Mouse (Mus musculus): ENCODE measurements around the gene Pcdh9. TPM values are rescaled to one million over a fixed set of nuclear protein-coding genes. Genes with fewer than 3 reads are reported as not detected.

Pcdh9 gene
- polyA plus RNA-seq, 1 experiment from 2014 or later = 35.4 TPM

GRCm38 (mm10) chr14:93786234-93786633, 104.2 kb downstream of the Pcdh9 start:
- H3K9ac ChIP-seq (replicated peaks) = no peak overlapping the region
- no peaks in the 10 kb centered on the region for H3K27me3 ChIP-seq
- H3K9me3 ChIP-seq = no peaks in the 10 kb centered on the region
- 0 out of 2 replicates have a peak, but pooled peaks cover 2% of the 10 kb centered on the region for H3K4me1 ChIP-seq (replicated peaks)
- ATAC-seq (ENCODE audit: insufficient number of reproducible peaks, insufficient read depth, low FRiP score, low TSS enrichment, low read depth) = no peak
- 54% methylated on average over 4 of the region's 4 CpGs for WGBS
- no peak overlapping the region for H3K4me3 ChIP-seq (replicated peaks)
- H3K27ac ChIP-seq = no peak overlapping the region
- H3K4me2 ChIP-seq = no peak overlapping the region
- H3K36me3 ChIP-seq = no peaks in the 10 kb centered on the region

DNA sequence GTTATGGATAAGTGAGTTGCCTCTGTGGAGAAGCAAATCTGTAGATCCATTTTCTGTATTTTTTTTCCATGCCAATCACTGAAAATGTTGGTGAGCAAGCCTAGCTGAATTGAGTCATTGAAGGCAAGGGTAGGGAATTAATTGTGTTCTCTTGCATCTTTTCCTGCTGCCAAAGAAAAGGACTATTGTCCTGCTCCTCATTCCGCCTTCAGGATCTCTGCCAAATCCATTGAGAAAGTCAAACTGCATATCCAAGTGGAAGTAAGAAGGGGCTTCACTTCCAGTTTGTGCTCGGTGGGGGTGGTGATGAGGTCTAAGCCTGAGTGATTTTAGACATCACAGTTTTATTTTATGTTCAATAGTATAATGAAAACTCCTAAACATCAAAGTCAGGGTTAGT, 105.4 kb downstream of the Pcdh9 start:
- no peaks in the 10 kb centered on the region for H3K9me3 ChIP-seq
- WGBS = 70% methylated on average over 2 of the region's 2 CpGs
- ATAC-seq (ENCODE audit: insufficient number of reproducible peaks, insufficient read depth, low FRiP score, low TSS enrichment, low read depth) = no peak

DNA sequence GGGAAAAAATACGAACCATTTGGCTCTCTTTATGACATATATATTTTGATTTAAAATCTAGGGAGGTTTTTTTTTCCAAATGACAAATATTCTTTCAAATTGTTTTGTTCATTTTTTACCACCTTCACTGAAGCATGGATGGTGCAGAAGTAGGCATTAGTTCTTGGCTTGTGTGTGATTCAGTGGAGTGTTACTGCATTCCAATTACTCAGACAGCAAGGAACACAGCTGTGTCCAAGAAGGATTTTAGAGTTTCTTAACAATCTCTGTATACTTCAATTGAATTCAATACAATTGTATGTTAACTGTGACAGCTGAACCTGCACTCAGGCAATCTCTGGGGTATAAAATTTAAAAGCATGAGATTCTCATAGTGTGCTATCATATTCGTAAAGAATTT, 127.6 kb downstream of the Pcdh9 start:
- 80% methylated on average over 2 of the region's 2 CpGs for WGBS
- no peaks in the 10 kb centered on the region for H3K36me3 ChIP-seq

More for the DNA sequence above, 105.4 kb downstream of the Pcdh9 start:
- H3K27me3 ChIP-seq = no peaks in the 10 kb centered on the region
- H3K4me3 ChIP-seq (replicated peaks) = no peak overlapping the region
- no peak overlapping the region for H3K27ac ChIP-seq
- H3K4me1 ChIP-seq (replicated peaks) = 0 out of 2 replicates have a peak, but pooled peaks cover 2% of the 10 kb centered on the region
- H3K9ac ChIP-seq (replicated peaks) = no peak overlapping the region
- no peak overlapping the region for H3K4me2 ChIP-seq
- no peaks in the 10 kb centered on the region for H3K36me3 ChIP-seq

GRCm38 (mm10) chr14:93734077-93734673, 156.3 kb downstream of the Pcdh9 start:
- no peak for ATAC-seq (ENCODE audit: insufficient number of reproducible peaks, insufficient read depth, low FRiP score, low TSS enrichment, low read depth)
- H3K4me2 ChIP-seq = no peak overlapping the region
- 70% methylated on average over 10 of the region's 10 CpGs for WGBS
- no peak overlapping the region for H3K27ac ChIP-seq
- H3K4me1 ChIP-seq (replicated peaks) = no peaks in the 10 kb centered on the region
- no peaks in the 10 kb centered on the region for H3K36me3 ChIP-seq
- no peak overlapping the region for H3K4me3 ChIP-seq (replicated peaks)
- H3K27me3 ChIP-seq = no peaks in the 10 kb centered on the region
- no peaks in the 10 kb centered on the region for H3K9me3 ChIP-seq
- no peak overlapping the region for H3K9ac ChIP-seq (replicated peaks)

More for the DNA sequence above, 127.6 kb downstream of the Pcdh9 start:
- Histone ChIP-seq H3K4me3 (replicated peaks) (no peak overlapping the region), H3K27me3 (no peaks in the 10 kb centered on the region), H3K9ac (replicated peaks) (no peak overlapping the region), H3K4me2 (no peak overlapping the region), H3K9me3 (no peaks in the 10 kb centered on the region), H3K4me1 (replicated peaks) (no peaks in the 10 kb centered on the region), H3K27ac (no peak overlapping the region)
- ATAC-seq (ENCODE audit: insufficient number of reproducible peaks, insufficient read depth, low FRiP score, low TSS enrichment, low read depth) = no peak

DNA sequence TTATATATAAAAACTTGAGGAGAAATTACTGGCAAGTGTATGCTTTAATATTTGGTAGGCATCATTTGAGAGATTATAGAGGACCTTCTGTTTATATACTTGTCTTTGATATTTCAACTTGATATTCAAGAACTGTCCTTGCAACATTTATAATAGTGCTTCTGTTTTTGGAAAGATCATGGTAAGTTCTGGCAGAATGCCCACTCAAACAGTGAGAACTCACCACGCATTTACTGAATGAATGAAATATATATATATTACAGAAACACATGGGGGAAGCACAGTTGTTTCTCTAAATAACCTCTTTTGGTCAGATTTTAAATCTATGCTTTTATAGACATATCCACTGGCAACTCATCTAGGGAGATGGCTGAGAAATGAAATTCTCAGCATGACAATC, 164.7 kb downstream of the Pcdh9 start:
- 79% methylated on average over 1 of the region's 1 CpGs for WGBS
- no peak for ATAC-seq (ENCODE audit: insufficient number of reproducible peaks, insufficient read depth, low FRiP score, low TSS enrichment, low read depth)
- Histone ChIP-seq H3K27ac (no peak overlapping the region), H3K4me3 (replicated peaks) (no peak overlapping the region), H3K27me3 (no peaks in the 10 kb centered on the region), H3K9me3 (no peaks in the 10 kb centered on the region), H3K4me1 (replicated peaks) (no peaks in the 10 kb centered on the region), H3K36me3 (no peaks in the 10 kb centered on the region), H3K9ac (replicated peaks) (no peak overlapping the region), H3K4me2 (no peak overlapping the region)

- 68% methylated on average over 1 of the region's 1 CpGs for WGBS
- H3K9me3 ChIP-seq = no peaks in the 10 kb centered on the region
Measured at GRCm38 (mm10) chr14:93719208-93719607, 171.3 kb downstream of the Pcdh9 start.

DNA sequence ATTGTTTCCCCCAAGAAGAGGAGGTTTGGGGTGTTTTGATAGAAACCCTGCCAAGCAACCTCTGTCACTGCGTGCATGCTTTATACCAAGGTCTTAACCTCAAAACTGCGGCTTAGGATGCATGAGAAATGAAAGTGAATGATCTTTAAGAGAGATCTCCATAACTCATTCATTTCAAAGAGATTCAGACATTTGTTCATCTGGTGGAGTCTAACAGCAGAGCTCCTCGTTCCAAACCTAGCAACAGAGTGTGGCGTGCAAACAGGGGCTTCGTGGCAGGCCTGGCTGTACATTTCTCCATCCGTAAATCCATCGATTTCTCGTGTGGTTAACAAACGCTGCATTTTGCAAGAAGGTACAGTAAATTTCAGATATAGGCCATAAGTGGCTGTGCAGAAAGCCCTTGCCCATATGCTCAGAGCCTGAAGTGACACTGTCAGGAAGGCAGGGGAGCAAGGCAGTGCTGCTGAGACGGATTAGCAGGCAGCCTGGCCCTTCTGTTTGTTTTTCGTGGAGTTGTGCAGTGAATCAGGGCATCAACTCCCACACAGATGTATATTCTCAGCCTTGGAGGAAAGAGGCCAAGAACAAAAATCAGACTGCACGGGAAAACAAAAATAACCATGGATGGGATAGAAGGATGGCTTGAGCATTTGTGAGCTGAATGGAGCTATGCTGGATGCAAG, 177.1 kb downstream of the Pcdh9 start:
- Histone ChIP-seq H3K9me3 (no peaks in the 10 kb centered on the region), H3K4me2 (no peak overlapping the region), H3K36me3 (no peaks in the 10 kb centered on the region), H3K4me3 (replicated peaks) (no peak overlapping the region), H3K27ac (no peak overlapping the region), H3K27me3 (no peaks in the 10 kb centered on the region), H3K9ac (replicated peaks) (no peak overlapping the region), H3K4me1 (replicated peaks) (peaks cover 8% of the 10 kb centered on the region; the same call in 1 of the 2 replicates)
- no peak for ATAC-seq (ENCODE audit: insufficient number of reproducible peaks, insufficient read depth, low FRiP score, low TSS enrichment, low read depth)
- 76% methylated on average over 12 of the region's 12 CpGs for WGBS

More at GRCm38 (mm10) chr14:93719208-93719607, 171.3 kb downstream of the Pcdh9 start:
- no peak overlapping the region for H3K4me2 ChIP-seq
- H3K4me1 ChIP-seq (replicated peaks) = no peaks in the 10 kb centered on the region
- no peak for ATAC-seq (ENCODE audit: insufficient number of reproducible peaks, insufficient read depth, low FRiP score, low TSS enrichment, low read depth)
- no peaks in the 10 kb centered on the region for H3K27me3 ChIP-seq
- H3K9ac ChIP-seq (replicated peaks) = no peak overlapping the region
- no peak overlapping the region for H3K4me3 ChIP-seq (replicated peaks)
- H3K27ac ChIP-seq = no peak overlapping the region
- no peaks in the 10 kb centered on the region for H3K36me3 ChIP-seq

GRCm38 (mm10) chr14:93708651-93709050, 181.8 kb downstream of the Pcdh9 start:
- no peak overlapping the region for H3K4me2 ChIP-seq
- H3K9me3 ChIP-seq = no peaks in the 10 kb centered on the region
- peaks cover 4% of the 10 kb centered on the region; the same call in 1 of the 2 replicates for H3K4me1 ChIP-seq (replicated peaks)
- H3K27ac ChIP-seq = no peak overlapping the region
- 69% methylated on average over 3 of the region's 3 CpGs for WGBS
- no peak overlapping the region for H3K9ac ChIP-seq (replicated peaks)
- no peak for ATAC-seq (ENCODE audit: insufficient number of reproducible peaks, insufficient read depth, low FRiP score, low TSS enrichment, low read depth)
- no peak overlapping the region for H3K4me3 ChIP-seq (replicated peaks)
- H3K27me3 ChIP-seq = no peaks in the 10 kb centered on the region
- H3K36me3 ChIP-seq = no peaks in the 10 kb centered on the region

DNA sequence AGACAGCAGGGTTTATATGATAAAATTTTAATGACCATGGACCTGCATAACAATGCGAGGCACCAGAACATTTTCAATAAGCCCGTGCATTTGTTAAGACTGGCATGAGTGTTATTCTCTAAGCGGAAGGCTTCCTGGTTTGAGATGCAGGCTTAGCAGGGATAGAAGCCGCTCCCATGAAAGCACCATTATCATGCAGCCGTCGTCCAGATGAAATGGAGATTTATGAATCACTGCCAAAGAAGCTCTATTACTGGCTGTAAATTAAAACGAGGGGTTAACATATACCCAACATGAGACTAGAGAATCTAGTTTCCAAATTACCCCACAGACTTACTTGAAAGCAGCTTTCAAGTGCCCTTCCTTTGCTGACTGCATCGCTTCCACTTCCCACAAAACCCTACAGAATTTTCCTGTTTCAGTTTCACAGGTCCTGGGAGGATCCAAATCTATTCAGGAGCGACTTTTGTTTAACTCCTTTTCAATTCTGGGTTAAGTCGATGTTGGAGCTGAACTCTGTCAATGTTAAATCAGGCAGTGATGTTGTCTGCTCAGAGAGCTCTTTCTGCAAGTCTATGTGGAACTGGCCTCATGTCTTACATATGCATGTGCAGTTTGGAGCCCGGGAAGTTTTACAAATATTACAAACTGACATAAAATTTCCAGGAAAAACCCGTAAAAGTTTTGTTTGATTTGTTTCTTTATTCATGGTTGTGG, 188.9 kb downstream of the Pcdh9 start:
- no peak overlapping the region for H3K27ac ChIP-seq
- no peaks in the 10 kb centered on the region for H3K27me3 ChIP-seq
- no peaks in the 10 kb centered on the region for H3K4me1 ChIP-seq (replicated peaks)
- H3K4me2 ChIP-seq = no peak overlapping the region
- ATAC-seq (ENCODE audit: insufficient number of reproducible peaks, insufficient read depth, low FRiP score, low TSS enrichment, low read depth) = no peak
- no peaks in the 10 kb centered on the region for H3K9me3 ChIP-seq
- H3K4me3 ChIP-seq (replicated peaks) = no peak overlapping the region
- no peak overlapping the region for H3K9ac ChIP-seq (replicated peaks)
- H3K36me3 ChIP-seq = no peaks in the 10 kb centered on the region
- WGBS = 57% methylated on average over 12 of the region's 12 CpGs

DNA sequence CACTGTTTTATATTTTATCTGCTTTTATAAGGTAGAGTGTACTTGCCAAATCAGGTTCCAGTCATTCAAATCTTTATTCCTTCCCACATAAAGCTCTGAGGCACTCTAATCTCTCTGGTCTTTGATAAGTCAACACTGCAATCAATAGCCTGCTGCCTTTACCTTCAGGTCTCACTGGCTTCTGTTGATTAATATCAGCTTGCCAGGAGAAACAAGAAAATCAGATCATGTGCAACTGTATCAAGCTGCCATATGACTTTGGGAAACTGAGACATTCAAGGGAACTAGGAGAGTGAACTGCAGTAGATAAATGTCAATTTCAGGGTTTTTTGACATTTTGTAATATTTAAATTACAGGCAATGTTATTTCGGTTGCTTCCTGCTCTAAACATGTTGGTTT, 189.6 kb downstream of the Pcdh9 start:
- Histone ChIP-seq H3K27me3 (no peaks in the 10 kb centered on the region), H3K4me2 (no peak overlapping the region), H3K36me3 (no peaks in the 10 kb centered on the region), H3K9ac (replicated peaks) (no peak overlapping the region), H3K4me1 (replicated peaks) (no peaks in the 10 kb centered on the region), H3K4me3 (replicated peaks) (no peak overlapping the region), H3K27ac (no peak overlapping the region), H3K9me3 (no peaks in the 10 kb centered on the region)
- ATAC-seq (ENCODE audit: insufficient number of reproducible peaks, insufficient read depth, low FRiP score, low TSS enrichment, low read depth) = no peak
- WGBS = 95% methylated on average over 1 of the region's 1 CpGs

DNA sequence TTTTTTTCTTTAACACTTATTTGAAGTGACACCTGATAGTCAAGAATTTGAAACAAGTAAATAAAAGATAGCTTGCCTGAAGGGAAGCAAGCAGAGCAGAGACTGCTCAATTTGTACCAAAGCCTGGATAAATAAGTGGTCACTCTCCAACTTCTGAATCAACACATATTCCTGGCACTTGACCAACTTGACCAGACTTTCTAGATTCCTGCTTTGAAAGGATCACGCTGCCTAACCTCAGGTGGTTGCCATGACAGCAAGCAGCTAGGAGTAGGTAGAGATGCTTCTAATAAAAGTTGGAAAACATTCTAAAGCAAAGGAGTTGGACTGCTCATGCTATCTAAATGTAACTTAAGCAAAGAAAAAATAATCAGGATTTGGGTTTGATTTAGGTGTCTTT, 205.8 kb downstream of the Pcdh9 start:
- 63% methylated on average over 1 of the region's 1 CpGs for WGBS

More for the DNA sequence above, 205.8 kb downstream of the Pcdh9 start:
- H3K4me2 ChIP-seq = no peak overlapping the region
- H3K9me3 ChIP-seq = peaks cover 6% of the 10 kb centered on the region
- H3K27me3 ChIP-seq = no peaks in the 10 kb centered on the region
- H3K36me3 ChIP-seq = no peaks in the 10 kb centered on the region
- H3K9ac ChIP-seq (replicated peaks) = no peak overlapping the region
- no peaks in the 10 kb centered on the region for H3K4me1 ChIP-seq (replicated peaks)
- no peak overlapping the region for H3K4me3 ChIP-seq (replicated peaks)
- no peak overlapping the region for H3K27ac ChIP-seq
- ATAC-seq (ENCODE audit: insufficient number of reproducible peaks, insufficient read depth, low FRiP score, low TSS enrichment, low read depth) = no peak

Data from limb, embryonic 12.5 days (tissue).